Mouse (Mus musculus): Measurements from ENCODE around the gene Sigmar1.

DNA sequence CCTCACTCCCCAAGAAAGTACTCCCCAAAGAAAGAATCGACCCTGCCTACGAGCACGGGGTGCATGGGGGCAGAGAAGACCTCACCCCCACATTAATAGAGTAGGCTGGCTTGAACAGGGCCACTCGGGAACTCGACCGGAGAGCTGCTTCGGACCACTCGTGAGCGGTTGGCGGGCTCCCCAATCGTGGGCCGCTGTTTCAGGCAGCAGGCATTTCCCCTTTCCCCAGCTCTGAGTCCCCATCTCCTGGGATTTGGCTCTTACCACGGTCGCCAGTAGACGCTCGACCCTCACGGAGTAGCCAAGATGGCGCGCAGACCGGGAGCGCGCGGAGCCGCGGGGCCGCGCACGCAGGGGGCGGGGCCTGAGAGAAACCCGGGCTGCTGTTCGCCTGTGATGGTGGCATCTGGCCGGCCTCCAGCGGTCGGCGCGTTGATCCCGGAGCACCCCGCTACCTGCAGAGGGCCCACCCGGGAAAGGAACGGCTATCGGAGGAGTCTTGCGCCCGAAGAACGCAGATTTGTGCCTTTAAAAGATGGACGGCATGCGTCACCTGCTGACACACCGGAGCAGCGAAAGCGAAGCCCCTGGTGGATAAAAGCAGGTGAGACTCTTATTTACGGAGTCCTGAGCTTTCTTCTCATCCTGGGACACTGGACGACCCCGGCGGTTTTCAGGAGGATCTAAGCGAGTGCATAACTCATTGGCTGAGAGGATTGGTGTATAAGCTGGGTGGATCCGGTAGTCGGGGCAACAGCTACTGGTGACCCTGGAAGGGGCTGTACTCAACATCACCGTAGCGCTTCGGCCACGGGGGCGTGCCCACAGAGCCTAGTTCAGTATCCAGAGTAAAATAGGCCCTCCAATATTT, 42.5 kb downstream of the Sigmar1 start, which contains the start of gene Rpp25l:
- TF ChIP-seq EP300 (IDR thresholded peaks at IDR 0.05; ENCODE audit: low read depth): no peak
- peak; percentile 34 for TF ChIP-seq CTCF (IDR thresholded peaks at IDR 0.05; ENCODE audit: low read depth)
